In genomic region chr9:61387797-61388196, GRCm38 (mm10) we compare ENCODE assay signal across 21 mouse cellular contexts. TPM values are rescaled to one million over a fixed set of nuclear protein-coding genes. Genes with fewer than 3 reads are reported as not detected.
DNase-seq lines count a peak whose midpoint lies in the region; ATAC-seq and TF ChIP-seq lines count a peak whose summit lies in the region.
"Had no signal": no experiment of that assay in that cellular context is flagged by ENCODE, and none has a peak within 500 bp of the region (broad histone marks: within the 10 kb centered on the region; RNA-seq: fewer than 3 reads in every experiment).

No protein-coding gene starts in this region.

- no peaks in the 10 kb centered on the region for H3K36me3 ChIP-seq in kidney, adult 2 months (ENCODE audit: control insufficient read depth, insufficient read depth, low read length)
- H3K36me3 ChIP-seq in E14TG2a.4 (ENCODE audit: insufficient read depth, low read length): peaks cover 81% of the 10 kb centered on the region

- H3K4me3 ChIP-seq in kidney, adult 2 months (ENCODE audit: insufficient read depth, low read depth, low read length): no peak overlapping the region
- H3K4me3 ChIP-seq in E14TG2a.4 (replicated peaks; ENCODE audit: low read length): peak overlapping the region; percentile 8
- no peak overlapping the region for H3K4me3 ChIP-seq in cerebellum, adult 2 months (replicated peaks; ENCODE audit: insufficient read depth, low read depth, low read length)
- H3K4me3 ChIP-seq: embryonic facial prominence, embryonic 15.5 days; hindbrain, embryonic 15.5 days; intestine, embryonic 15.5 days; layer of hippocampus, adult 2 months; neural tube, embryonic 12.5 days had no signal

- H3K27me3 ChIP-seq in kidney, adult 2 months (replicated peaks; ENCODE audit: control insufficient read depth, insufficient read depth, low read length): no peaks in the 10 kb centered on the region
- H3K27me3 ChIP-seq in E14TG2a.4 (ENCODE audit: insufficient read depth, low read length): no peaks in the 10 kb centered on the region; the same call in 1 of the 2 replicates
- no peaks in the 10 kb centered on the region for H3K27me3 ChIP-seq in cerebellum, adult 2 months (ENCODE audit: control insufficient read depth, insufficient read depth, low read length)
- H3K27me3 ChIP-seq: embryonic facial prominence, embryonic 15.5 days; hindbrain, embryonic 15.5 days; intestine, embryonic 15.5 days; neural tube, embryonic 12.5 days had no signal

- peak; percentile 28 for ATAC-seq in megakaryocyte progenitor cell, adult 5-6 weeks (replicated peaks; ENCODE audit: poor library complexity)
- ATAC-seq: forebrain, embryonic 16.5 days; intestine, embryonic 15.5 days had no signal

- TF ChIP-seq POLR2A in kidney, adult 2 months (IDR thresholded peaks at IDR 0.05; ENCODE audit: low read depth, low read length): no peak
- no peak for TF ChIP-seq POLR2A in cerebellum, adult 2 months (IDR thresholded peaks at IDR 0.05; ENCODE audit: borderline replicate concordance, insufficient read depth, low read length)

- H3K9me3 ChIP-seq in E14TG2a.4 (ENCODE audit: low read length): no peaks in the 10 kb centered on the region
- H3K9me3 ChIP-seq: embryonic facial prominence, embryonic 15.5 days; hindbrain, embryonic 15.5 days; intestine, embryonic 15.5 days; neural tube, embryonic 12.5 days had no signal

- WGBS in kidney, adult 2 months: 66% methylated on average over 5 of the region's 5 CpGs
- WGBS in cerebellum, adult 2 months: 88% methylated on average over 5 of the region's 5 CpGs

- TF ChIP-seq CTCF in kidney, adult 2 months (conservative IDR thresholded peaks at IDR 0.05; ENCODE audit: insufficient read depth, insufficient read length, low read depth, low read length): no peak
- TF ChIP-seq CTCF in E14TG2a.4 (conservative IDR thresholded peaks at IDR 0.05; ENCODE audit: low read length): no peak
- no peak for TF ChIP-seq CTCF in cerebellum, adult 2 months (IDR thresholded peaks at IDR 0.05; ENCODE audit: borderline replicate concordance, insufficient read depth, low read depth, low read length)

- DNase-seq in kidney, adult 2 months: no peak
- DNase-seq in kidney, adult 18-20 months: no peak
- DNase-seq in A20 (ENCODE audit: low read depth, low spot score): peak; percentile 9
- no peak for DNase-seq in cerebellum, adult 2 months
- no peak for DNase-seq in ovary, adult 18-20 months (ENCODE audit: low spot score)
- no peak for DNase-seq in frontal cortex, adult 2 months (ENCODE audit: extremely low spot score in 1 of 2, low spot score in 1 of 2)
- DNase-seq: cerebellum, adult 8-10 months; cerebellum, postnatal 36 days; gastrocnemius, postnatal 25 days; heart, postnatal 36 days; lung, adult 18-20 months; lung, postnatal 10 days; thymus, adult 18-20 months had no signal

- peaks cover 46% of the 10 kb centered on the region for H3K4me1 ChIP-seq in kidney, adult 2 months (ENCODE audit: control insufficient read depth, insufficient read depth, low read length)
- H3K4me1 ChIP-seq in E14TG2a.4 (replicated peaks; ENCODE audit: low read depth, low read length): peaks cover 98% of the 10 kb centered on the region
- H3K4me1 ChIP-seq in cerebellum, adult 2 months (ENCODE audit: control insufficient read depth, insufficient read depth, low read length): peaks cover 39% of the 10 kb centered on the region

- peak overlapping the region; percentile 14; the same call in 1 of the 2 replicates for H3K27ac ChIP-seq in kidney, adult 2 months (ENCODE audit: insufficient read depth, low read depth, low read length)
- no peak overlapping the region for H3K27ac ChIP-seq in cerebellum, adult 2 months (ENCODE audit: insufficient read depth, low read length)
- H3K27ac ChIP-seq: embryonic facial prominence, embryonic 15.5 days; hindbrain, embryonic 15.5 days; intestine, embryonic 15.5 days; layer of hippocampus, adult 2 months; neural tube, embryonic 12.5 days had no signal

RNA-seq across cellular contexts. Expression of gene Tle3, which starts 15.6 kb away (rescaled TPM):
- 47.2 and 50.9 TPM in 2 replicates for polyA plus RNA-seq in kidney, adult 2 months (2012; rRNA removed)
- total RNA-seq in megakaryocyte progenitor cell, adult 5-6 weeks (2015): 65.2 and 66.2 TPM in 2 replicates
- 48.0 and 50.5 TPM in 2 replicates for total RNA-seq in megakaryocyte progenitor cell, adult 5-6 weeks (2017)
- polyA plus RNA-seq in cerebellum, adult 2 months (2012; rRNA removed): 50.6 and 62.0 TPM in 2 replicates
- polyA plus RNA-seq in frontal cortex, adult 2 months (2012; rRNA removed): 48.1 and 53.7 TPM in 2 replicates
